Mouse (Mus musculus) cerebellum, adult 2 months (tissue): ENCODE measurements around the gene Upp2.

ENCODE experiments used
- CTCF ChIP-seq: fragments of 200-500 bp; IDR thresholded peaks from 2 replicates; pipeline ENCODE4 v1.5.1; 2011; ENCODE audit warnings: low read depth, mild to moderate bottlenecking, control low read depth, low read length, moderate library complexity, borderline replicate concordance; ENCODE audit not compliant: insufficient read depth
- POLR2A ChIP-seq: fragments of 200-500 bp; IDR thresholded peaks from 2 replicates; pipeline ENCODE4 v1.6.1; 2011; ENCODE audit warnings: low read length, control low read depth, borderline replicate concordance; ENCODE audit not compliant: insufficient read depth

- TF ChIP-seq CTCF (no peak), POLR2A (no peak)
Observed at GRCm38 (mm10) chr2:58590055-58590454, 23.0 kb downstream of the Upp2 start.
